Mouse (Mus musculus) spleen, adult 2 months (tissue): Measurements from ENCODE around the gene Cradd.

Experiments used
- CTCF ChIP-seq: fragments of 200-500 bp; IDR thresholded peaks from 2 replicates; pipeline ENCODE4 v1.5.1; 2011; ENCODE audit warnings: mild to moderate bottlenecking, inconsistent platforms; ENCODE audit not compliant: insufficient read depth, insufficient read length, insufficient replicate concordance; ENCODE audit errors: extremely low read depth
- POLR2A ChIP-seq: fragments of 200-500 bp; IDR thresholded peaks from 2 replicates; pipeline ENCODE4 v1.6.1; 2011; ENCODE audit warnings: low read depth, low read length, inconsistent platforms

- TF ChIP-seq CTCF (no peak), POLR2A (no peak)
Observed at GRCm38 (mm10) chr10:95367661-95368089, 43.7 kb upstream of the Cradd start.
